Mouse (Mus musculus) testis, adult 2 months (tissue): ENCODE measurements around the gene Lcor.

Experiments used
- CTCF ChIP-seq: fragments of 200-500 bp; IDR thresholded peaks from 2 replicates; pipeline ENCODE4 v1.5.1; 2012; ENCODE audit warnings: low read depth, mild to moderate bottlenecking, inconsistent platforms, low read length, moderate library complexity; ENCODE audit not compliant: control insufficient read depth, insufficient read depth, insufficient replicate concordance
- POLR2A ChIP-seq: fragments of 200-500 bp; IDR thresholded peaks from 2 replicates; pipeline ENCODE4 v1.6.1; 2012; ENCODE audit warnings: low read depth, mild to moderate bottlenecking, inconsistent platforms, low read length, moderate library complexity; ENCODE audit not compliant: control insufficient read depth

DNA sequence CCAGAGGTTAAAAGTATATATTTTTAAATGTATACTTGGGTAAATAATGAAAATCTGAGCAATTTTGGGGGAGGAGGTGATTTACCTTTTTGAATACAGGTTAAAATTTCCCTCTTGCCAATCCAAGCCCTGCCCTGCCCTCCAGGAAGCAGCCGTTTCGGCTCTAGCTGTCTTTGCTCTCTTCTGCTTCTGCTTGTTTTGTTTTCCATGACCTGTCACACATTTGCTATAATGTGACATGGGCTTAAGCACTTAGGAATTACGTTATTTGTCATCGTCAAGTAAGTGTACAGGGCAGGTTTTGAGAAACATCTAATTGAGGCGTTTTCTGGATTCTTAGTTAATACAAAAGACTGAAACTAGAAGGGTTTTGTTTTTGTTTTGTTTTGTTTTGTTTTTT lies 1.9 kb downstream of the Lcor start:
- TF ChIP-seq CTCF (no peak), POLR2A (no peak)
